Mouse (Mus musculus): ENCODE results near the gene Sh2d7.

DNA sequence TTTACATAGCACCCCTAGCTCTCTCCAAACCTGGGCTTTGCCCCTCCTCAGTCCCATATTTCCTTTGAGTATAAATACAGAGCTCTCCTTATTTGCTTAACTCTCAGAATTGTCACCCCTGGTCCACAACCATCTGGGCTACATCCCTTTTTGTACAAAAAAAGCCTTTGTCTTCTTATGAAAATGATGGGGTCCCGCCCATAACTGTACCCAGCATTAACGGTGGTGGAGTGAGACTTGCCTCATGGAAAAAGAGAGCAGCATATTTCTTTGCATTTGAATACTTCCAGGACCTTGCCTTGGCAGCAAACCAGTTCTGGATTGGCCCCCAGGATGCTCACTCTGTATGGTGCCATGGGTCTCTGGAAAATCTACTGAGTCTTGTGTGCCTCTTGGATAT is 8.8 kb upstream of the Sh2d7 start:
- no peak for TF ChIP-seq CTCF (IDR thresholded peaks at IDR 0.05; ENCODE audit: insufficient read depth, low read length)
- TF ChIP-seq POLR2A (IDR thresholded peaks at IDR 0.05; ENCODE audit: borderline replicate concordance, extremely low read depth, low read depth, low read length), result no peak

Measured in lung, adult 2 months (tissue).